Mouse (Mus musculus) small intestine, adult 10 weeks (tissue): ENCODE measurements around the gene Asb14. TPM values are rescaled to one million over a fixed set of nuclear protein-coding genes. Genes with fewer than 3 reads are reported as not detected.

Experiments used
- polyA plus RNA-seq: library from polyadenylated mRNA; stranded (reverse); fragments of 350-450 nt; fragmentation: Illumina TruSeq; extraction: RNeasy Lipid Tissue Mini Kit (QIAGEN cat#74804); gene quantifications from one replicate; pipeline ENCODE4 v1.2.3, GENCODE M21; 2014; ENCODE audit warnings: low replicate concordance

The Asb14 gene
- polyA plus RNA-seq: not detected

DNA sequence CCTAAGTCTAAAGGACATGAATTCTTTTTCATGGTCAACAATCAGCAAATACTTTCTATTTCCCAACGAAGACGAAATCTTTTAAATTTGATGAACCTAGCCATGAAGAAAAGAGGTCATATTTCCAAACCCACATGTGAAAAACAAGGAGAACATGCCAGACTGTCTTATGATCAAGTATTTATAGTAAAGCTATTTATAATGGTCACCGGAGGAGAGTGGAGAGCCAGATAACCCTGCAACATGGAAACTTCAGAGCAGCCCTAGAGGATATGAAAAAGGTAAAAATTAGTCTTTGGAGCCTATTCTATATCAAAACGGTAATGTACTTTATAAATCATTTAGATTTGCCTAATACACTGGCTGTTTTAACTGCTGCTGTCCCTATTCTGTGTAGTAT, at the start of gene Asb14:
Asb14 (plus strand) TSS at position 166 of the 400 bp plus-strand sequence.

Other genes with a start within 250 kb of the Asb14 start
- 18.2 TPM for gene Pde12, start 224.7 kb upstream of the Asb14 start, polyA plus RNA-seq
- gene Dnah12, start 201.3 kb upstream of the Asb14 start, polyA plus RNA-seq: 0.22 TPM
- 33.0 TPM for gene Appl1, start 76.7 kb downstream of the Asb14 start, polyA plus RNA-seq
- gene Hesx1, start 99.9 kb downstream of the Asb14 start, polyA plus RNA-seq: not detected
- 2.4 TPM for gene Il17rd, start 144.4 kb downstream of the Asb14 start, polyA plus RNA-seq
- 15.1 TPM for gene Arhgef3, start 220.3 kb downstream of the Asb14 start, polyA plus RNA-seq